Mouse (Mus musculus) cerebellum, adult 11 months (tissue): ENCODE results near the gene Denr.

Experiments used
- DNase-seq: peaks from one replicate; pipeline ENCODE4 v3.0.0; 2022

Gene Denr

GRCm38 (mm10) chr5:123906976-123907630 is at the start of gene Denr:
Denr (plus strand) TSS chr5:123907175.
- DNase-seq: peak; percentile 99

- no peak for DNase-seq
Observed at GRCm38 (mm10) chr5:123858798-123859197, 48.2 kb upstream of the Denr start.

GRCm38 (mm10) chr5:123862374-123863350 is 44.3 kb upstream of the Denr start:
- no peak for DNase-seq

GRCm38 (mm10) chr5:123863934-123864333 is 43.0 kb upstream of the Denr start:
- no peak for DNase-seq

GRCm38 (mm10) chr5:123865365-123865764 is 41.6 kb upstream of the Denr start, which contains the start of gene Hcar2:
Hcar2 (minus strand) TSS chr5:123865499.
- no peak for DNase-seq

- DNase-seq: no peak
Observed at GRCm38 (mm10) chr5:123866457-123866856, 40.5 kb upstream of the Denr start.

- DNase-seq: no peak
Observed at GRCm38 (mm10) chr5:123869615-123870014, 37.4 kb upstream of the Denr start.

- DNase-seq: no peak
Observed at GRCm38 (mm10) chr5:123874177-123874576, 32.8 kb upstream of the Denr start.

GRCm38 (mm10) chr5:123878056-123878455 is 28.9 kb upstream of the Denr start:
- no peak for DNase-seq

GRCm38 (mm10) chr5:123879928-123880327 is 27.0 kb upstream of the Denr start, which contains the start of gene Hcar1:
Hcar1 (minus strand) TSS chr5:123880020.
- DNase-seq: no peak

- no peak for DNase-seq
Observed at GRCm38 (mm10) chr5:123880778-123881177, 26.2 kb upstream of the Denr start.

GRCm38 (mm10) chr5:123883891-123884290 is 23.1 kb upstream of the Denr start:
- DNase-seq: no peak

- no peak for DNase-seq
Observed at GRCm38 (mm10) chr5:123884332-123884731, 22.6 kb upstream of the Denr start.

- no peak for DNase-seq
Observed at GRCm38 (mm10) chr5:123886365-123886764, 20.6 kb upstream of the Denr start.

- no peak for DNase-seq
Observed at GRCm38 (mm10) chr5:123890312-123890711, 16.7 kb upstream of the Denr start.

- no peak for DNase-seq
Observed at GRCm38 (mm10) chr5:123890987-123891386, 16.0 kb upstream of the Denr start.

GRCm38 (mm10) chr5:123891669-123892068 is 15.3 kb upstream of the Denr start:
- no peak for DNase-seq

GRCm38 (mm10) chr5:123893520-123893919 is 13.5 kb upstream of the Denr start:
- no peak for DNase-seq

- no peak for DNase-seq
Observed at GRCm38 (mm10) chr5:123896395-123896794, 10.6 kb upstream of the Denr start.

- no peak for DNase-seq
Observed at GRCm38 (mm10) chr5:123897352-123897751, 9.6 kb upstream of the Denr start.

- no peak for DNase-seq
Observed at GRCm38 (mm10) chr5:123904059-123904672, 2.8 kb upstream of the Denr start.

GRCm38 (mm10) chr5:123906146-123906975 is 614 bp upstream of the Denr start:
- DNase-seq: no peak

GRCm38 (mm10) chr5:123907631-123907977 is 629 bp downstream of the Denr start:
- DNase-seq: no peak
